Mouse (Mus musculus) spleen, adult 2 months (tissue): ENCODE data around the gene Fgfr2.

Experiments
- CTCF ChIP-seq: fragments of 200-500 bp; IDR thresholded peaks from 2 replicates; pipeline ENCODE4 v1.5.1; 2011; ENCODE audit warnings: mild to moderate bottlenecking, inconsistent platforms; ENCODE audit not compliant: insufficient read depth, insufficient read length, insufficient replicate concordance; ENCODE audit errors: extremely low read depth
- POLR2A ChIP-seq: fragments of 200-500 bp; IDR thresholded peaks from 2 replicates; pipeline ENCODE4 v1.6.1; 2011; ENCODE audit warnings: low read depth, low read length, inconsistent platforms

DNA sequence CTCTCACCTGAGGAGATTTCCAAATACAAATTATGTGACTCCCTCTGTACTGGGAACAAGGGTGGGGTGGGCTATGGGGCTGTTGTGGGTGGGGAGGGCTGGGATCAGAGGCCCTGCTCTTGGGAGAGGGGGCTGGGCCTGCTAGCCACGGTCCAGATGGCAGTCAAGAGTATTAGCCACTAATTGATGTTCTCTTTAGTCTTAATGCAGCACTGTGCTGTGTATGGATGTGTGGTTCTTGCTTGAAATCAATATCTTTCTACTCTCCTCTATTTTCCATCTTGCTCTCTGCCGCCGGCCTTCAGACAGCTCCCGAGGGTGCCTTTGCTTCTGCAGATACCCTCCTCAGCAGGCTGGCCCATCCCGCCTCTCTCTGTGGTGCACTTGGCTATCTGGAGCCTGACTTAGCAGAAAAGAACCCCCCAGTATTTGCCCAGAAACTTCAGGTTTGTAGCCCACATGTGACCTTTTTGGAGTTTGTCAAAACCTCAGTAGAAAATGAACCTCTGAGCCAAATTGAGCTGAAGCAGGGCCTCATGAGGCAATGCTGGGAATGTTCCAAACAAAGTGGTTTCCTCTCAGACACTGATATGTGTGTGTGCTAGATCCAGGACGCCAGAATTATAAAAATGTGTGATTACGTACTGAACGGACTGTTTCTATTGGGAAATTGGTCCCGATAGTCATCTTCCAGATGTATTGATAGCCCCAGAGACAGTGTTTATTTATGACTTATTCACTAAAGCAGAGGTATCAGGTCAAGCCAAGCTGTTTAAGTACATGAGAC, 2379.7 kb downstream of the Fgfr2 start:
- TF ChIP-seq CTCF, result no peak
- no peak for TF ChIP-seq POLR2A
